Comparison of ENCODE assay signal across 7 mouse cellular contexts in genomic region chr12:100109986-100110696, GRCm38 (mm10). TPM values are rescaled to one million over a fixed set of nuclear protein-coding genes. Genes with fewer than 3 reads are reported as not detected.
DNase-seq lines count a peak whose midpoint lies in the region; ATAC-seq and TF ChIP-seq lines count a peak whose summit lies in the region.

Gene Psmc1 (plus strand): TSS chr12:100110154.

- TF ChIP-seq POLR2A in small intestine, adult 2 months (IDR thresholded peaks at IDR 0.05; ENCODE audit: low read depth, low read length), result peak; percentile 58; the same call in 1 of the 2 replicates

- peak; percentile 85 for DNase-seq in adrenal gland, postnatal 10 days
- DNase-seq in embryo, embryonic 9.5 days (ENCODE audit: extremely low spot score), result peak; percentile 85
- peak; percentile 55 to 82 for DNase-seq in gastrocnemius, postnatal 4 days (ENCODE audit: low spot score in 2 of 2)
- DNase-seq in left cerebral cortex, postnatal 4 days, result peak; percentile 81

- no peak for TF ChIP-seq CTCF in small intestine, adult 2 months (IDR thresholded peaks at IDR 0.05; ENCODE audit: extremely low read depth, insufficient read length, insufficient replicate concordance, low read depth, low read length)

- H3K4me2 ChIP-seq in intestine, embryonic 16.5 days (ENCODE audit: low read depth, low read length), result peak within 1 kb of the TSS; percentile 83
- H3K4me2 ChIP-seq in midbrain, embryonic 12.5 days (replicated peaks), result peak within 1 kb of the TSS; percentile 88

- H3K9ac ChIP-seq in intestine, embryonic 16.5 days (ENCODE audit: low read depth, low read length), result peak within 1 kb of the TSS; percentile 75
- peak within 1 kb of the TSS; percentile 92 for H3K9ac ChIP-seq in midbrain, embryonic 12.5 days (replicated peaks)

- under 1% methylated on average over 58 of the region's 58 CpGs for WGBS in intestine, embryonic 16.5 days
- WGBS in midbrain, embryonic 12.5 days, result under 1% methylated on average over 58 of the region's 58 CpGs
- WGBS in small intestine, adult 2 months, result under 1% methylated on average over 58 of the region's 58 CpGs

- no peaks in the 10 kb centered on the region for H3K9me3 ChIP-seq in intestine, embryonic 16.5 days (ENCODE audit: control insufficient read depth, low read length)
- no peaks in the 10 kb centered on the region for H3K9me3 ChIP-seq in midbrain, embryonic 12.5 days

- H3K27ac ChIP-seq in intestine, embryonic 16.5 days (ENCODE audit: low read length), result peak within 1 kb of the TSS; percentile 64
- H3K27ac ChIP-seq in midbrain, embryonic 12.5 days (replicated peaks), result peak within 1 kb of the TSS; percentile 85
- peak within 1 kb of the TSS; percentile 63 for H3K27ac ChIP-seq in small intestine, adult 2 months (ENCODE audit: insufficient read depth, low read depth, low read length)

- H3K27me3 ChIP-seq in intestine, embryonic 16.5 days (replicated peaks; ENCODE audit: control insufficient read depth, insufficient read depth, low read length), result no peaks in the 10 kb centered on the region
- H3K27me3 ChIP-seq in midbrain, embryonic 12.5 days, result peaks cover 3% of the 10 kb centered on the region; the same call in 1 of the 2 replicates
- no peaks in the 10 kb centered on the region for H3K27me3 ChIP-seq in small intestine, adult 2 months (ENCODE audit: control insufficient read depth, insufficient read depth, low read length)

- peak within 1 kb of the TSS; percentile 70 for H3K4me3 ChIP-seq in intestine, embryonic 16.5 days (ENCODE audit: low read length)
- H3K4me3 ChIP-seq in midbrain, embryonic 12.5 days, result peak within 1 kb of the TSS; percentile 84
- H3K4me3 ChIP-seq in small intestine, adult 2 months (ENCODE audit: low read depth, low read length), result peak within 1 kb of the TSS; percentile 69

- peaks cover 14% of the 10 kb centered on the region for H3K4me1 ChIP-seq in intestine, embryonic 16.5 days (ENCODE audit: control insufficient read depth, insufficient read depth, low read length)
- peaks cover 12% of the 10 kb centered on the region for H3K4me1 ChIP-seq in midbrain, embryonic 12.5 days
- peaks cover 9% of the 10 kb centered on the region; the same call in 1 of the 2 replicates for H3K4me1 ChIP-seq in small intestine, adult 2 months (ENCODE audit: control insufficient read depth, insufficient read depth, insufficient read length, low read length)

- ATAC-seq in intestine, embryonic 16.5 days, result peak; percentile 80
- peak; percentile 84 for ATAC-seq in midbrain, embryonic 12.5 days (ENCODE audit: low FRiP score, low read depth)

- peaks cover 10% of the 10 kb centered on the region; the same call in 1 of the 2 replicates for H3K36me3 ChIP-seq in intestine, embryonic 16.5 days (ENCODE audit: control insufficient read depth, insufficient read depth, low read length)
- H3K36me3 ChIP-seq in midbrain, embryonic 12.5 days, result peaks cover 29% of the 10 kb centered on the region
- peaks cover 15% of the 10 kb centered on the region for H3K36me3 ChIP-seq in small intestine, adult 2 months (ENCODE audit: control insufficient read depth, insufficient read depth, low read length)

- intact Hi-C loops in left cerebral cortex, postnatal 4 days (cut with DNase I), result loop anchor here (5.0 to 10.0 kb wide), 2 partner anchors 143 to 1025 kb away; no protein-coding TSS in a partner anchor

RNA-seq across cellular contexts. Expression of gene Psmc1, which starts in this region (rescaled TPM):
- 100 to 1,000 TPM; 167 to 169 TPM for total RNA-seq in adrenal gland, postnatal 10 days (2021)
- total RNA-seq in gastrocnemius, postnatal 4 days (2021), result 100 to 1,000 TPM; 173 to 205 TPM
- 223 and 239 TPM in 2 replicates for polyA plus RNA-seq in intestine, embryonic 16.5 days (2015; fragmentation: Nextera tagmentation; extraction: Ambion mirVana)
- total RNA-seq in left cerebral cortex, postnatal 4 days (2021), result 100 to 1,000 TPM; 184 to 191 TPM
- 328 TPM in 2 replicates for polyA plus RNA-seq in midbrain, embryonic 12.5 days (2016; fragmentation: Nextera tagmentation; extraction: Ambion mirVana)
- 12.8 and 20.0 TPM in 2 replicates for polyA plus RNA-seq in small intestine, adult 2 months (2012; rRNA removed)

Comparison
In these comparisons a context has a peak if more than half of its experiments do, and no peak if none do; other contexts are left out.
1. Peak in every context shown above with its lines: DNase-seq, ATAC-seq, H3K4me3 ChIP-seq and H3K27ac ChIP-seq.
2. RNA of gene Psmc1 (polyA plus RNA-seq): 328 TPM in midbrain, embryonic 12.5 days and 223 to 239 TPM in intestine, embryonic 16.5 days; 12.8 to 20.0 TPM in small intestine, adult 2 months; every median in the first group is over 10 times any median in the second.